Mouse (Mus musculus) ES-E14 (cell line): ENCODE measurements at regions not wholly inside any gene's neighbourhood (a gene's known extent, or its start where the extent isn't known, plus 50 kb on each side); places are given as distances from the start of the nearest gene placed in this dataset.

ENCODE experiments used
- CHD2 ChIP-seq: IDR thresholded peaks from 2 replicates; pipeline ENCODE4 v1.6.1; 2014; ENCODE audit warnings: mild to moderate bottlenecking, low read depth, low read length, inconsistent platforms
- MAFK ChIP-seq: IDR thresholded peaks from 2 replicates; pipeline ENCODE4 v1.6.1; 2014; ENCODE audit warnings: mild to moderate bottlenecking, low read depth, low read length, inconsistent platforms; ENCODE audit not compliant: insufficient read depth
- ZC3H11A ChIP-seq: IDR thresholded peaks from 2 replicates; pipeline ENCODE4 v1.6.1; 2012; ENCODE audit warnings: low read depth, mild to moderate bottlenecking, inconsistent platforms, low read length, borderline replicate concordance
- ZNF384 ChIP-seq: IDR thresholded peaks from 2 replicates; pipeline ENCODE4 v1.6.1; 2012; ENCODE audit warnings: low read depth, low read length, inconsistent platforms

- TF ChIP-seq CHD2 (no peak), ZNF384 (no peak), ZC3H11A (no peak), MAFK (no peak)
Measured at GRCm38 (mm10) chr8:9144362-9144761, 454.0 kb upstream of the Arglu1 start.
